Mouse (Mus musculus) yolk sac, embryonic 10.5 days (tissue): ENCODE data around the gene Tapbp.
A peak's percentile ranks its signal among the peaks of the same experiment; 100 is the strongest.
"Not testable (repeated sequence)": the region's sequence is repeated elsewhere in the genome, so short reads cannot be mapped to it uniquely, and the experiment has no call there.

Source experiments
- DNase-seq: peaks from one replicate; pipeline ENCODE4 v3.0.0-alpha.2; 2017; ENCODE audit warnings: low spot score

Tapbp gene

GRCm38 (mm10) chr17:33904835-33905234, 10.9 kb upstream of the Tapbp start, which contains the start of gene Platr17:
Gene Platr17 (plus strand): TSS chr17:33905135.
- DNase-seq = not testable (repeated sequence)

GRCm38 (mm10) chr17:33908331-33909076, 7.2 kb upstream of the Tapbp start:
- no peak for DNase-seq

- DNase-seq = peak; percentile 99
Observed at GRCm38 (mm10) chr17:33909077-33909868, 6.4 kb upstream of the Tapbp start, which contains the start of gene Daxx. Gene Daxx (plus strand): TSS chr17:33909414.

DNA sequence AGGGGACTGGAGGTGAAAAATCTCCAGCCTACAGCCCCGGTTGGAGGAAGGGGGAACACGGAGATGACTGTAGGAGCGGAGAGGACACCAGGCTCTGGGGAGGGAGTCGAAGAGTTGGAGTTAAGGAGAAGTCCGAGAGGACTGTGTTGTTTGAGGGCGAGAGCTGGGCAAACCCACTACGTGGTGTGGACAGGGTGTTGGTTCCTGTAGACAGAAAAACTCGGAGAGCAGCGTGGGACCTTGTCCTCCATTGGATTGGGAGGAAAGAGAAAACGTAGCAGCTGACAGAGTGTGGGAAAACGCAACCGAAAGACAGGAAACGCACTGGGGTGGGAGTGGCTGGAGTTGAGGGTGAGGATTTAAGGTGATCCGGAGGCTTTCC, 5.8 kb upstream of the Tapbp start:
- no peak for DNase-seq

- DNase-seq = no peak
Observed at GRCm38 (mm10) chr17:33910346-33911051, 5.2 kb upstream of the Tapbp start.

- DNase-seq = no peak
Observed at GRCm38 (mm10) chr17:33911052-33911812, 4.5 kb upstream of the Tapbp start.

- DNase-seq = no peak
Observed at GRCm38 (mm10) chr17:33911813-33912414, 3.8 kb upstream of the Tapbp start.

- DNase-seq = no peak
Observed at GRCm38 (mm10) chr17:33913264-33913663, 2.4 kb upstream of the Tapbp start.

- no peak for DNase-seq
Observed at GRCm38 (mm10) chr17:33913905-33914304, 1.8 kb upstream of the Tapbp start.

DNA sequence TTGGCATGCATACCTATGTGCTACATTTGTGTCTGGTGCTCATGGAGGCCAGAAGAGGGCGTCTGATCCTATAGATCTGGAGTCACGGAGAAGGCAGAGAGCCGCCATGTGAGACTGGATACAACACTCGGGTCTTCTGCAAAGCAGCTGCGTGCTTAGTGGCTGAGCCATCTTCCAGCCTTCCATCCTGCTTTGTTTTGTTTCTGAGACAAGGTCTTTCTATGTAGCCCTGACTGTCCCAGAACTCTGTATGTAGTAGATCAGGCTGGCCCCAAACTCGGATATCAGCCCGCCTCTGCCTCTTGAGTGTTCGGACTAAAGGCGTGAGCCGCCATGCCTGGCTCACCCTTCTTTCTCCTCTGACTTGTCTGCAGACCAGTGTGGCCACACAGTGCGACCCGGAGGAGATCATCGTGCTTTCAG, 719 bp upstream of the Tapbp start:
- no peak for DNase-seq

GRCm38 (mm10) chr17:33916294-33916693, 595 bp downstream of the Tapbp start:
- no peak for DNase-seq

- DNase-seq = no peak
Observed at GRCm38 (mm10) chr17:33916847-33917655, 1.4 kb downstream of the Tapbp start.

- no peak for DNase-seq
Observed at GRCm38 (mm10) chr17:33917656-33918292, 2.1 kb downstream of the Tapbp start.

DNA sequence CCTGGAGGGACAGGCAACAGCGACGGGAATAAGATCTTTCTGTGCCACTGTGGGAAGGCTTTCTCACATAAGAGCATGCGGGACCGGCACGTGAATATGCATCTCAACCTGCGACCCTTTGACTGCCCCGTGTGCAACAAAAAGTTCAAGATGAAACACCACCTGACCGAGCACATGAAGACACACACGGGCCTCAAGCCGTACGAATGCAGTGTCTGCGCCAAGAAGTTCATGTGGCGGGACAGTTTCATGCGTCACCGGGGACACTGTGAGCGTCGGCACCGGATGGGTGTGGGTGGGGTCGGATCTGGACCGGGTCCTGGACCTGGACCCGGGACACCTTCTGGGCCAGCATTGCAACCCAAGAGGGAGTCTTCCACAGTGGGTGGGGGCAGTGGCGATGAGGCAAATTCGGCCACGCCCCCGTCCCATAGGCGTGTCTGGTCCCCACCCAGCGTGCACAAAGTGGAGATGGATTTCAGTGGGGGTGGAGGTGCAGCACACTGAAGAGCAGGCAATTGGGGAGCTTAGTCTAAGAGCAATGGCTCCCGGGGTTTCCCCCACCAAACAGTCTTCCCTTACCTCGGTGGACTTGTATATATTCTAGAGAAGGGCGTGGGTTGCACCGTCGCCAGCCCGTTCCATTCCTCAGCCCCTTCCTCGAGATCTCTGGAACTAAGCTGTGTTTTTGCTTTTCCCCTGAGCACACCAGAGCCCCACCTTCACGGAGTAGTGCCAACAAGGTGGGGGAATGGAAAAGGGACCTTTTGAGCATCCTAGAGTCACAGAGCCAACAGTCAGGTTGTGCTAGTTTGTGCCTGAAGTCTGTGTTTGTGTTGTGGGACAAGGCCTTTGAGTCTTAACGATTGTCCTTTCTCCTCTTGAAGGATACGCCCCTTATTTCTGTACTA, 2.8 kb downstream of the Tapbp start:
- no peak for DNase-seq

DNA sequence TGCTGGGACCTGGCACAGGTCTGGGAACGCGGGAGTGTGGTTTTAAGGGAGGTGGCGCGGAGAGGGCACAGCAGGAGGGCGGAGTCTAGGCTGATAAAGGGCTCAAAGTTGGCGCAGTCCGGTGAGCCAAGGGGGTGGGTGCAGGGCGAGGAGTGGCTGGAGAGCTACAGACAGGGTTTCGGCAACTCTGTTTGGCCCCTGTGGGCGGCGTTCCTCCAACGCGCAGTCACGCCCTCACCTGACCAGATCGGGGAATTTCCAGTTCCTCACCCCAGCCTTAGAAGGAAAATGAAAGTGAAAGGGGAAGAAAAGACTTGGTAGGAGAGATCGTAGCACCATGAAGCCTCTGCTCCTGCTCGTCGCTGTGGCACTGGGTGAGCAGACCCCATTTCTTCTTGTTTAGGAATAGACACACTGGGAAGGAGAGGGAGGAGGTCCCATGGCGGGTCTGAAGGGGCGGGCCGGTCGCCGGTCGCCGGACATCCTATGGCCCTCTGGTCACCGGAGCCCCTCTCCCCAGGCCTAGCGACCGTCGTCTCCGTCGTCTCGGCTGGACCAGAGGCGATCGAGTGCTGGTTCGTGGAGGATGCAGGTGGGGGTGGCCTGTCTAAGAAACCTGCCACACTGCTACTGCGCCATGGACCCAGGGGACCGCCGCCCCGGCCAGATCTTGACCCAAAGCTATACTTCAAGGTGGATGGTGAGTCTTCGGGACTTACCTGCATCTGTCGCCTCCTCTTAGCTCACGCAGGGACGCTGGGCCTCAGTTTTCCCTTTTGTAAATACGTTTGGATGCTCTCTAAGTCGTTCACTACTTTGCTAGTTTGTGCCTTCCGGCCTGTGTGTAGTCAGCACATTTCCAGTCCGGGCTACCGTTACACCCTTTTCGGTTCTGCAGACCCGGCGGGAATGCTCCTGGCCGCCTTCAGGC, 3.9 kb downstream of the Tapbp start:
- DNase-seq = peak; percentile 58

GRCm38 (mm10) chr17:33920282-33921097, 4.8 kb downstream of the Tapbp start:
- DNase-seq = peak; percentile 84

GRCm38 (mm10) chr17:33921361-33921760, 5.7 kb downstream of the Tapbp start:
- DNase-seq = no peak
